Mouse (Mus musculus) E14TG2a.4 (cell line): ENCODE measurements at regions not wholly inside any gene's neighbourhood (a gene's known extent, or its start where the extent isn't known, plus 50 kb on each side); places are given as distances from the start of the nearest gene placed in this dataset.

Source experiments
- CTCF ChIP-seq: conservative IDR thresholded peaks from 2 replicates; pipeline ENCODE4 v1.5.1; 2014; ENCODE audit warnings: low read length
- POU5F1 ChIP-seq: IDR thresholded peaks from 2 replicates; pipeline ENCODE4 v1.6.1; 2014; ENCODE audit warnings: low read length, borderline replicate concordance

- TF ChIP-seq CTCF, result no peak
- no peak for TF ChIP-seq POU5F1
Measured at GRCm38 (mm10) chr16:50964395-50964794, 373.4 kb upstream of the Ccdc54 start.
